Mouse (Mus musculus): ENCODE results near the gene B4galnt1.

The B4galnt1 gene

DNA sequence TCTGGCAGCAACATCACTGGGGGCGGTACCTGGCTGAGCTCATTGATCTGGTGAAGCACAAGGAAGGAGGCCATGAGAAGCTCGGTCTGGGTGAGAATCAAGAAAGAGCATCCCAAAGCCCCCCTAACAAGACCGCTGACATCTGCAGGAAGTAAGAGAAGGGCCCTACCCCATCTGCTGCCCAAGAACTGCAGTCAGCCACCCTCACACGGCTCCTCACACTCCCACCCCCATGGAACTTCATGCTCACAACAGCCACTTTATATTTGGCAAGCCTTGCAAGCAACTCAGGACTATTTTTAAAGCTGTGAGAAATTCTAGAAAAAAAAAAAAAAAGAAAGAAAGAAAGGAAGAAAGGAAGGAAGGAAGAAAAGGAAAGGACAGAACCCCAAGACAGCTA is 43.9 kb downstream of the B4galnt1 start:
- DNase-seq (ENCODE audit: low read depth, low spot score): no peak

DNA sequence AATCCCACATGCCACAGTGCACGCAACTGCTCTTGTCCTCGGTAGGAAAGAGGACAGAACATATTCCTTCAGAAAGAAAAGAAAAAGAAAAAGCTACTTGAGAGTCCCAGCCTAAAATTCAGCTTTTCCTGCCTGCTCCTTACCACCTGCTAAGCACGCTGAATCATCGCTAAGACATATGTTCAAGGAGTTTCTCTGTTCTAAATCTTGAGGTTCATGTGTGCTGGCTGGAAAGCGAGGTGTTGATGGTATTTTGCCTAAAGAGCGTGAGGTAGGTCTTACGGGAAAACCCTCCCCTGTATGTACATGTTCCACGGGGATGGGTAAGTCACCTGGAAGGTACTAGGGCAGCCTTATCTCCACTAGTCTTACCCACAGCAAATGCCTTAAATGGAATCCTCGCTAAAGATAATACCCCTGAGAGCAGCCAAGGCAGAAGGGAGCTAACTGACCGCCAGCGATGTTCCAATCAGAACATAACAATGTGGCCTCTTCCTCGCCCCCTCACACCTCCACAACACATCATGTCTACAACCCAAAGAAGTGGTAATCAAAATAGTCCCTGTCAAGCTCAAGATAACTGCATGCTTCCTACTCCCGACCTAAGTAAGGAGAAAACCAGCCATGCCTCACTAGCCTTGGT is 45.0 kb downstream of the B4galnt1 start:
- DNase-seq (ENCODE audit: low read depth, low spot score): no peak

DNA sequence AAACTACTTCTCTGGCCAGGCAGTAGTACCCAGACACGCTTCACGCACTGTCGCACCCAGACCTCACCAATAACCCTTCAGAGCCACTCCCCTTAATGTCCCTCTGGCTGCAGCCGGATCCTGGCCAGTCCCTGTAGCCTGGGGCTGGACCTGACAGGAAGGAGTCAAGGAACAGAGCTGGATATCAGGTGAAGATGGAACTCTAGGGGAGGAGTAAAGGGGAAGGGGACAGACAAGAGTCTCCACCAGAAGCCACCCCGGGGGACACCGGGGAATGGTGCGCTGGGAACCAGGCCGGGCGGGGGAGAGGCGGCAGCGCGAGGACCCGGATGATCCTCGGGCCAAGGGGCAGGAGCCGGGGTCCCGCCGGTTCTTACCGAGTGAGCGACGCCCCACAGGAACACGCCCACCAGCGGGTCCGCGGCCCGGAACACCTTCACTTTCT is 46.0 kb downstream of the B4galnt1 start:
- DNase-seq (ENCODE audit: low read depth, low spot score): no peak

DNA sequence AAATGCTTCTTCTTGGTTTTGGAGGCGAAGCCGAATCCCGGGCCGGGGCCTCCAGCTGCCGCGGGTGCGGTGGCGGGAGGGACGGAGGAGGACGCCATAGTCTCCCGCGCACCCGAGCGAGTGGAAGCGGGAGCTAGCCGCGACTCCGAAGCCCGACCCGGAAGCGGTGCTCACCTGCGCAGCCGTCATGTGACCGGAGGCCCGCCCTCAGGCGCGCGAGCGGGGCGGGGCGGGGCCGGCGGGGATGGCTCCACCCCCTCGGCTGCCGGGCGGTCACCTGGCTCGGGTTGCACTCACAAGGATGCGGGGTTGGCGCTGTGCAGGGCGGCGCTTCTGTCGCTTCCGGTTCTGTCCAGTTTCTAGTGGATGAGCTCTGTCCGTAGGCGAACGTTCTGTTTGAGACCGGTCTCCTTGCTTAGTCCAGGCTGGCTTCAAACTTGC is 46.4 kb downstream of the B4galnt1 start, which contains the start of gene Pip4k2c:
Gene Pip4k2c, minus strand, starts transcription at position 172 of the 441 bp plus-strand sequence.
- peak; percentile 72 for DNase-seq (ENCODE audit: low read depth, low spot score)

DNA sequence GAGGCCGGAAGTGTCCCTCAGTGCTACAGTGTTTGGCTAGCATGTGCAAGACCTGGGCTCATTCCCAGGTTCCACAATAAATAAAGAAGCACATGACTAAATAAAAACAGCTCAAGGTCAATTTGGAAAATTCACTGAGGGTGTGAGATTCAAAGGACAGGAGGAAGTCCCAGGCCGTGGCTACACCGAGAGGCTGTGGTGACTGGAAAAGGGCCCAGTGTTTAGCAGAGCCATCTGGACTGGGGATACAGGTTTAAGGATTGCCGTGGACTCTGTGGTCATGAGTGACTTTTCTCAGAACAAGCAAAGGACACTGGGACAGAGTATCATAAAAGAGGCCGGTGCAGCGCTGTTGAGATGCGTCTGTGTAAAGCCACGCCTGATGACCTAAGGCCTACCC is 48.2 kb downstream of the B4galnt1 start:
- DNase-seq (ENCODE audit: low read depth, low spot score): no peak

DNA sequence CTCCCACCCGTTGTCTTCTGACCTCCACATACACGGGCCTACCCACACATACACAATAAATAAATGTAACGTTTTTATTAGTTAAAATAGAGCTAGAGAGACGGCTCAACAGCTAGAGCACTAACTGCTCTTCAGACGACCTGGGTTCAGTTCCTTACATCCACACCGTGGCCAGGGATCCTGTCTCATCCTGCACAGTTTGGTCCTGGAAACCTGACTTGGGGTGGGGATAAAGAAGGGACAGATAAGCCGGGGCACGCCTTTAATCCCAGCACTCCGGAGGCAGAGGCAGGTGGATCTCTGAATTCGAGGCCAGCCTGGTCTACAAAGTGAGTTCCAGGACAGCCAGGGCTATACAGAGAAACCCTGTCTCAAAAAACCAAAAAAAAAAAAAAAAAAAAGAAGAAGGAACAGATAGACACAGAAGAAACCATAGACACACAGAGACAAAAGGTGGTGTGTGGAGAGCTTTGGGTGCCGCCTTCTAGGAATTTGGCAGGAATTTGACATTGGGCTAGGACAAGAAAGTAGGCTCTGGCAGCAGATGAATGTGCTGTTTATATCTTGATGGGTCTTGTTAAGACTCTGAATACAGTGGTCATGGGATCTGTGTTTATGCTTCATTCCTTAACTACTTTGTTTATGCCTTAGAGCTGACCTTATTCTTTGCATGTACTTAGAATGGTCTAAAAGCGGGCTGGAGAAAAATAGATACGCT is 48.8 kb downstream of the B4galnt1 start:
- DNase-seq (ENCODE audit: low read depth, low spot score): no peak

DNA sequence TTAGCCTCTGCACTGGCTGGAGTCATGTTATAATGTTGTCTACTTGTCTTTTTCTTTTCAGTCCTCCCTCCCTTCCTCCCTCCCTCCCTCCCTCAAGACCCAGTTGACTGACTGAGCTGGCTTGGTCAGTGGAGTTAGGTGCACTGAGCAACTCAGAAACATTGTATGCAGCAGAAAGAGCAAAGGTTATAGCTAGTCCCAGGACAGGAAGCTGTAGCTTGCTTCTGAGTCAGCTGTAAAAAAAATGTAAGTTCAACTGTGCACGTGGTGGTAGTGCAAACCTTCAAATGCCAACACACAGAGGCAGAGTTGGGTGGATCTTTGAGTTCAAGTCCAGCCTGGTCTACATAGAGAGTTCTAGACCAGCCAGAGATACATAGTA is 49.4 kb downstream of the B4galnt1 start:
- DNase-seq (ENCODE audit: low read depth, low spot score): no peak

DNA sequence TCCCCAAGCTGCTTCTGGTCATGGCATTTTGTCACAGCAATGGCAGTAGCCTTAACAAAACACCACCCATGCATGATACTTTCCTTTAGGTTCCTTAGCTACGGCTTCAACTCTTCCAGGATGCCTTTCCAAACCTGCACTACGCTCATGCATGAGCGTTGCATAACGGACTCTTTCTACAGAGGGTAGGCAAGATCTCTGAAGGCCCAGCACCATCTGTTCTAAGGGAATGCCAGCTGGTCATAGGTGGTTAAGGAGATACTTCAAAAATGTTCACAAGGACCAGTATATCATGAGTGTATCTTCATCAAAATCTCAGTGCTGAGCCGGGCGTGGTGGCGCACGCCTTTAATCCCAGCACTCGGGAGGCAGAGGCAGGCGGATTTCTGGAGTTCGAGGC is 51.4 kb downstream of the B4galnt1 start:
- no peak for DNase-seq (ENCODE audit: low read depth, low spot score)

DNA sequence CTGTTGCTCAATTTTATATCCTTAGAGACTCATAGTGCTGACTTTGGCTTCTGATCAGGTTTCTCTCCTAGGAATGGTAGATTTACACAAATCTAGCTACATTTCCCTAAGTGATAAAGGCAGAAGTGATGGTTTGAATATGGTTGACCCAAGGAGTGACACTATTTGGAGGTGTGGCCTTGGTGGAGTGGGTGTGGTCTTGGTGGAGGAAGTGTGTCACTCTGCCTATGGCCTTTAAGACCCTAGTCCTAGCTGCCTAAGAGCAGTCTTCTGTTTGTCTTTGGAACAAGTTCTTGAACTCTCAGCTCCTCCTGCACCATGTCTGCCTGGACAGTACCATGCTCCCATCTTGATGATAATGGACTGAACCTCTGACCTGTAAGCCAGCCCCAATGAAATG is 52.2 kb downstream of the B4galnt1 start:
- no peak for DNase-seq (ENCODE audit: low read depth, low spot score)

DNA sequence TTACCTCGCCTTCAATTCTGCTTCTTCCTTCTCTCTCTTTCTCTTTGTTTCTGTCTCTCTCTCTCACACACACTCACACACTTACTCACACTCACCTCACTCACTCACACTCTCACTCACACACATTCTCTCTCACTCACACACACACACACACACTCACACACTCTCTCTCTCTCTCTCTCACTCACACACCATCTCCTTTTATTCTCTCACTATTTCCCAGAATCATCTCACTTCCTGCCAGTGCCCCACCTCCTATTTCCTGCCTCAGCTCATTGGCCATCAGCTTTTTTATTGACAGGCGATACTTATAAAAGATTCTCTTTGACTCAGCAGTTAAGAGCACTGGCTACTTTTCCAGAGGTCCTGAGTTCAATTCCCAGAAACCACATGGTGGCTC is 53.3 kb downstream of the B4galnt1 start:
- DNase-seq (ENCODE audit: low read depth, low spot score): no peak
